Mouse (Mus musculus) ovary, postnatal 14 days (tissue): ENCODE measurements around the gene Smtn.
A peak's percentile ranks its signal among the peaks of the same experiment; 100 is the strongest.

Experiments
- DNase-seq: peaks from one replicate; pipeline ENCODE4 v3.0.0; 2022; ENCODE audit warnings: low spot score

Smtn gene

DNA sequence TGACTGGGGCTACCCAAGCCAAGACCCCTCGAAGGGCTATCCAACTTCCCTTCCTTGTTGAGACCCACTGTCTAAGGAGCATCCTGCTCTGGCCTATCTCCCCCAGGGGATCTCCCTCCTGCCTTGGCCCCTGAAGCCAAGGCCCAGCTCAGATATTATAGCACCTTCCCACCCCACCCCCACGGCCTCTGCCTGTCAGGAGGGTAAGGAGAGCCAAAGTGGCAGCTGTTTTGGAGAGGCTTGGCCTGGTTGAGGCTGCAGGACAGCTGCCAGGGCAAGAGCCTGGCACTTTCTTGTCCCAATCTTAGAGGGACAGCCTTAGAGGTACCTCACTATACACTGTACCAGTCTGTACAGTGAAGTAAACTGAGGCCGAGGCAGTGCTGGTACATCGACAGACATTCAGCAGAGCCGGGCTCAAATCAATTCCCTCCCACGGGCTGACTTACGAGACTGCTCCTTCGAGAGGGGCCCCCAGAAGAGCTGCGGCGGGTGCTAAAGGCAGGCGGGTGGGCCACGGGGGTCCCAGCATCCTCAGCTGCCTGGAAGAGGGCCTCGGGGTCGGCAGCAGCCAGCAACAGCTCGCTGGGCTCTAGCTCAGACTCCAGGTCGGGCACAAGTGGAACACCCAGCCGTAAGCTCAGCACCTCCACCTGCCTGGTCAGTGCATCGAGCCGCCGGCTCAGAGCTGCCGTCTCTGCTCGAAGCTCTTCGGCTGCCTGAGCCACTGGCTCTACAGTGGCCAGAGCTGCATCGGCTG lies 13.3 kb downstream of the Smtn start:
- DNase-seq = no peak

DNA sequence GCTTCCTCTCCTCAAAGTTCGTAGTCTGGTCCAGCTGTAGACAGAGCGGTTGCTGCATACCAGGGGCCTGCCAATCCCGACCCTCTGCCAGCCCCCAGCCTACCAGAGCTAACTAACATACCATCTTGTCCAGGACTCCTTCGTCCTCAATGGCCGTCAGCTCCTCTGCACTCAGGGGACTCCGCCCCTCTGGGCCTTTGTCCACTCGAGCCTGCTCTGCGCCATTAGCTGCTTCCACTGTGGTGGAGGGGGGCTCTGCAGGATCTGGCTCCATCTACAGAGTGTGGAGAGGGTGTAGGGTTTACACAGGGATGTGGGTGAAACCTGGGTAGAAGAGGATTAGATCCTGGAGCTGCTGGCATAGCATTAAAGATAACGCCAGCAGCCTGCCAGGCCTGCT lies 14.2 kb downstream of the Smtn start:
- no peak for DNase-seq

DNA sequence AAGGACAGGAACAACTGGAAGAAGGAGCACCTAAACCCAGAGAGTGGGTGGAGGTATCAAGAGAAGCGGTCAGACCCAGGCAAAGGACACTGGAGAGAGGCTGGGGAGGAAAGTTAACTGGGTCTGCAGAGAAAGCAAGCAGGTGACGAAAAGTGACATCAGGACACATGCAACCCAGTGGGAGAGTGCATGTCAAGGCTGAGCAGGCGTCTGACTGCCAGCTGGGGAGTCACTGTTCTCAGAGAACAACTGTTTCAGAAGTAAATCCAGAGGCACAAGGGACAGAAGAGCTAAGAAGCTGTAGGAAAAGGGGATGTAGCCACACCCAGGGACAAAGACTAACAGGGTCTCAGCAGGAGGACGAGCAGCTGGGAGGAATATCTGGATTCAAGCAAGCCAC lies 14.9 kb downstream of the Smtn start:
- DNase-seq = no peak

DNA sequence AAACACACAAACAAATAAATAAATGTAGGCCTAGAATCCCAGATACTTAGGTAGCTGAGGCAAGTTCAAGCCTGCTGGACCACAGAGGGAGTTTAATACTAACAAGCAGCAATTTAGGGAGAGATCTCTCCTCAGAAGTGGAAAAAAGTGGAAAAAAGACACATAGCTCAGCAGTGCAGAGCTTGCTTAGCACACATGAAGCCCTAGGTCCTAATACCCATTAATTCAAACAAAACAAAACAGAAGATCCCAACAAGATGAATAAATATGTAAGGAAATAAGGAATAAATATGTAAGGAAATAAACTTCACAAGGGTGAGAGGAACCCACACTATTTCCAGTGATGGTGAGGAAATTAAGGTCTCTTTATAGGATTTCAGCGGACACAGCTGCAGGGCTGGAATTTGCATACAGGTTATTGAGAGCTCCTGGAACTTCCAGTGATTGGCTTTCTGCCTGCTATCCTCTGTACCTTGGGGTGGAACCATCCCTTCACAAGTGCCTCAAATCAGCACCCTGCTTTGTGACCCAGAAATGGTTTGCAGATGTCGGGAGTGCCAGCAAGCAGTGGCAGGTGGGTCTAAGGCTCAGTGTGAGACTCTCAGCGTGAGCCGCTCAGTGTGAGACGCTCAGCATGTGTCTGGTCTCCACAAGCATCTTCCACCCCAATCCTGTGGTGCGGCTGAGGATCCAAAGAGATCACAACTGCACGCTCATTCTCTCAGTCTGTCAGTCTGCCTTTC lies 16.4 kb downstream of the Smtn start:
- DNase-seq = no peak

DNA sequence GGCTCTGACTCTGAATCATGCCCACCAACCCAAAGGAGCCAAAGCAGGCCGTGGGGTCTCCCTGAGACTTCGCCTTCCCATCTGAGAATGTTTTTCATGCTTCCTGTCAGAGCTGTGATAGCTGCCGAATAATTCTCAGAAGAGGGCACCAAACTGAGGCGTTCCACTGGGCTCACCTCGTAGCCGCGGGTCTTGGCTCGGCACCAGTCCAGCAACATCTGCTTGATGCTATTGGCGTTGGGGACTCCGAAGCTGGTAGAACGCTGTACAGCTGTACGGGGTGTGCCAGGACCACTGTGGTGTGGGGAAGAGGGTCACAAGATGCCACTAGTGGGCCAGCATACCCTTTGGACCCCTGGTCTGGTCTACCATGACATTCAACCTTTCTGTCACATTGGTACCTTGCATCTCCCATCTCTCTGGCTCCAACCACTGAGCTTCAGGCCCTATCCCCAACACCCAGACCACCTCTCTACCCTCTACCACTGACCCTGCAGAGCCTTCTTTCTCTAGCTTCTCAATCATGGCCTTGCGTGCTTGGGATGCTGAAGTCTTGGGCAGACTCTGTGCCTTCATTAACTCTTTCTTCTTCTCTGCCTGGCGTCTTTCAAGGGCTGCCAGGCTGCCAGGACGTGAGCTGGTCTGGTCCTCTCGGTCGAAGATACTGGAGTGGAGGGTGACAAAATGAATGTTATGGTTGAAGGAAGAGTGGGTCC lies 18.0 kb downstream of the Smtn start:
- no peak for DNase-seq

DNA sequence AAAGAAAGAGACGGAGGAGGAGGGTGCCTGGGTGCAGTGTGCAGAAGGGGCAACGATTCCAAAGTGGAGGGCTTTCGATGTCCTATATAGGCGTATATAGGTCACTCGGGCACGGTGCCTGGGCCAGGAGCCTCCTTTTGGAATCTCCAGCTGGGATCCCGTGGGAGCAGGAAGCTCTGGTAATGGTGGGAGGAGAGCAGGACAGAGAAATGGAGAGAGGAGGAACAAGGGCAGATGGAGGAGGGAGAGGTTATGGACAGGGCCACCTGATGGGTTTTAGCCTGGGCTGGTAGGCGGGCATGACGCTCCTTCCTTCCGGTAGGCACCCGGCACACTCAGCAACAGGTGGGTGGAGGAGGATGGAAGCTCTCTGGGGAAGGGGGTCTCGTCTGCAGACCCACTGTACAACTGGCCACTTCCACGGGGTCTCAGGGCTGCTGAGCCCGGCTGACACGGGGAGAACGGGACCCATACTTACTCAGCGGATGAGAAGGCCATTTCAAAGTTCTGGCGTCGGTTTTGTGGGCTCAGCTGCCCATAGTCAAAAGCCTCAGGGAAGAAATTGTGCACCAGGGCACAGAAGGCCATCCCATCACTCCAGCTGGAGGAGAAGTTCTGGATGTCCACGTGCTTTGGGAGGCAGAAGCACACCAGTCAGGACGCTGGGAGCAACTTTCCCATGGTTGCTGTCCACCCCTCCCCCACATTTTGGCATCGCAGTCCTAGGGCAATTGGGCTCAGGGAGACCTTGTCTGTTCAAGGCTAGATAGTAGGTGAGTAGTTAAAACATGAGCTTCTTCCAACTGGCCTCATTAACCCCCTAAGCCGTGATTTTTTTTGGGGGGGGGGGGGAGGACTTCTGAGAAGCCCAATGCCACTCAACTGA lies 18.8 kb downstream of the Smtn start:
- no peak for DNase-seq

DNA sequence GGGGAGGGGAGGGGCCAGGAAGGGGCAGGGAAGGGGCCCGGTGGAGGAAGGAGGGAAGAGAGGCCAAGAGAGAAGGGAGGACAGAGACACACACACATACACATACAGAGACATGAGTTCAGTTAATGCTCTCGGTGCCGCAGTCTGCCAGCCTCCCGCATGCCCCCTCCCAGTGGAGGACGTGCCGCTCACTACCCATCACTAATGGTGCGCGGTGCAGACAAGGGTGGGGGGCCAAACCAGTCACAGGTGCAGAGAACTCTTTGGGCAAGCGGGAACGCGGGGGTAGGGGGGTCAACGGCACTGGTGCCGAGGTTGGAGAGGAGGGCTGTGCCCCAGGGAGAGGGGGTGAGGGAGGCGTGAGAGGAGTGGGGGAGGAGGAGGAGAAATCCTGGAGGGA lies 19.5 kb downstream of the Smtn start:
- no peak for DNase-seq

DNA sequence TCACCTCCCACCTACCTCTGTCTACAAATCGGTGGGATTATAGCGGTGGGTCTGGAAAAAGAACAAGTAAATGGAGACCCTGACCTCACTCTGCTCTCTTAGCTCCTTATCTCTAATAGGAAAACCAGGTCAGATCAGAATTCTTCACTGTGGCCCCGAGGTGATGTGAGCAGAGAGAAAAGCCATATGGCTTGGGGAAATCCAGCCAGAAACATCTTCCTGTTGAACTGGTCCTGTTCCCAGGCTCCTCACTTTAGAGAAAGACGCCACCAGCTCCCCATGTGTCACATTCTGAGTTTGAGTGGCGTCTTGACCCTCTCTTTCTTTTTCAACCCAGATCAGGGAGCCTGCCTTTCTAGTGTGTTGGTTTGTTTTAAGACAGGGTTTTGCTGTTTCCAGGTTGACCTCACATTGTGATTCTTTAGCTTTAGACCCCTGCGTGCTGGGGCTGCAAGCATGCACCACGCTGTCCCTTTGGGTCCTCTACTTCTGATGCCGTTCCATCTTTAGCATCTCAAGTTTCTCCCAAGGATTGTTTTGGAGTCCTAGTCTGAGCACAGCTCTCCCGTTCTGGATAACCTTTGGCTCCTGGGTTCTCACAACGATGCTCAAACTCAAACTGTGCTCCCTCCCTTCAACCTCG lies 20.5 kb downstream of the Smtn start:
- no peak for DNase-seq

DNA sequence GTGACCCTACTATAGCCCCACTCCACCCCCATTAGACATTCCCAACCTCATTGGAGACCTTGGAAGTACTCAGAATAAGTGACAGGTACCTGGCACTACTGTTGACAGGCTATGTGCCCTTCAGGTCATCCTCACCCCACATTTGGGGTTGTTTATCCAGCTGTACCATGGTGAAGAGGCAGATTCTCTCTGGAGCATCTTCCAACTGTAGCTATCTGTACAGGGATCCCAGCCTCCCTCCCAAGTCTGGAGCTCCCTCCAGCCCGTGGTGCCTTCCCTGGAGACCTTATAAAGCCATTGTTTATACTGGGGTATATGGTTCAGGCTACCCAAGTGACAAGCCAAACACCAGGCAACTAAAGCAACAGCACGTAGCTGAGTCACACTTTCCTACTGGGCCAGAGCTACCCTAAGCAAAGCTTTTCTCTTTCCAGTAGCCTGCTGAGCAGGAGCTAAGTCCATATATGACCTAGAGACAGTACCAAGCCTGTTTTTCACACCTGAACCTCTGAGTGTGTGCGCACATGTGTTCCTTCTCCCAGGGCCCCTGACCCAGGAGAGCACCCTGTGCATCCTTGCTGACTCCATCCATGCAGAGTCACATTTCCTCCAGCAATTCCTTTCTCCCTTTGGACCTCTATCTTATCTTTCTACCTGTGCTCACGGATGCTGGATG lies 21.2 kb downstream of the Smtn start:
- DNase-seq = no peak

DNA sequence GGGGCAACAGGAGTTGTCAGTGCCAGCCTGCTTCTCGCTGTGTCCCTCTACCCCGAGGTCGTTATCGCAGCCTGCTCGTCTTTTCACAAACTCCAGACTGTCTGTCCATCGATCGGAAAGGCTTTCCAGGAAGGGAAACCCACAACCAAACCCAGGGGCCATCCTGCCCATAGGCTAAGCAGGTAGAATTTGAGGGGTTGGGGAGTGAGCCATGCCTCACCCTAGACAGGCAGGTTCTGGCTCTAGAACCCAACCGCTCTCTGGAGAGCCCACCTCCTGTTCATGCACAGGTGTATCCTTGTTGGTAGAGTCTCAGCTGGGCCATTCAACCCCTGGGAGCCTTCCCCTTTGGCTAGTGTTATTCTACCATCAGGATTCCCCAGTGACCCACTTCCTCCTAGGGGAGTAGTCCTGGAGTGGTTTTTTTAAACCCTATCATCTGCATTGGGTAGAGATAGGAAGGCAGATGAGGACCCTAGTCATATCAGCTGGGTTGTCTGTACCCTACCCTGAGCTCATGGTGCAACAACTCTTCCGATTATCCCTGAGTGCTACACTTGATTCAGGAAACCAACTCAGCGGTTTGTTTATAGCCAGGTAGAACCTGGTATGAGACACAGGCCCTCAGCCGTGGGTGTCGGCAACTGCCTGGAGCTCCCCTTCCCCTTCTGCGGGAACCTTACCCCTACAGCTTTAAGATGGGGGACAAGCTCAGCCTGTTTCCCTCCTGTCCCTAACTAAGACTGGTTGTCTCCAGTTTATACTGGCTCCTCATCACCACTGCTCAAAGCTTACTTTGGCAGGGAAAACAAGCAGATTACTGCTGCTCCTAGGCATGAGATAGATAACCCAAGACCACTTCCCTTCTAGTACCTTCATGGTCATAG lies 22.3 kb downstream of the Smtn start:
- no peak for DNase-seq

DNA sequence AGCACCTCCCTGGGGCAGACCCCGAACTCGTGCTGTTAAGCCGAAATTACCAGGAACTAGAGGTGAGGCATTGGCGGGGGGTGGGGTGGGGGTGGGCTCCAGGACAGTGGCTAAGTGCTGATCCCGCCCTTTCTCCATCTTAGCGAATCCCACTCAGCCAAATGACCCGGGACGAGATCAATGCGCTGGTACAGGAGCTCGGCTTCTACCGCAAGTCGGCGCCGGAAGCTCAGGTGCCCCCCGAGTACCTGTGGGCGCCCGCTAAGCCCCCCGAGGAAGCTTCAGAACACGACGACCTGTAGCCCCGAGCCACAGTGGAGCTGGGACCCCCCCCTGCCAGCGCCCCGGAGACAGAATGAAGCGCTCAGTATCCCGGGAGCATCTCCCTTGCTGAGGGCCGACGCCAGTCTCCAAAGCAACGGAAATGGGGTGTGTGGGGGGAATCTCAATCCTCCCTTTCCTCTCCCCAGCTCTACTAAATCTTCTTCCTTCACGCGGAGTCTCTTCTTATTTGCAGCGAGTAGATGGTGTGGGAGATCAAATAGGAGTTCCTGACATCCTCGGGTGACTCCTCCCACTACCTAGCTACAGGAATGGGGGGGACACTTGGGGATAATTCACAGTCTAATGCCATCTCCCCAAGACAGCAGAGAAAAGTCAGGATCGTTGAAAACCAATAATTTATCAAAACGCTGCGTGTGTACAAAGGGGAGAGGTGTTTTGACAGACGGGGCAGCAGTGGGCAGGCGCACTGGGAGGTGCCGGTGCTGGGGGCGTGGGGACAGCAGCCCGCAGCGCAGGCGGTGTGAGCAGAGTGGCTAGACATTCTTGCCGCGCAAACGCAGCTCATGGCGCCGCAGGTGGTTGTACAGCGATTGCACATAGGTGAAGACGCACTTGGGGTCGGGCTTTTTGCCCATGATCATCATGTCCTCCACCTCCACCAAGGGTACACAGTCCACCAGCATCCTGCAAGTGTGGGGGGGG lies 23.3 kb downstream of the Smtn start:
- DNase-seq = no peak

DNA sequence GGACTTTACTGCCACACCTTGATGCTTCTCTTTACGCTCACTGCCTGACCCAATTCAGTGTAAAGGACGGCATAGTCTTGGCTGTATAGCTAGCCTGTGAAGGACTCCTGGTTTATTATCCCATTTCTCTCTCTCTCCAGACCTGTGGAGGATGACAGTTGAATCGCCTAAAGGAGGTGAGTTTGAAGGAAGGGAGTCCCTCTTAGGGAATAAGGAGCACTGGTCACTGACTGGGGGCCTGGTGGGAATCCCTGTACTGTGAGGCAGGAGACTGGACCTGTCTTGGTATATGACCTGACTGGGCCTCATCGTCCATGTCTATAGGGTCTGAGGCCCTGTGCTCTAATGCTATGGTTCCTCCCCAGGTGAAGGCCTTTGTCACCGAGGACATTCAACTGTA lies 24.3 kb downstream of the Smtn start:
- no peak for DNase-seq

DNA sequence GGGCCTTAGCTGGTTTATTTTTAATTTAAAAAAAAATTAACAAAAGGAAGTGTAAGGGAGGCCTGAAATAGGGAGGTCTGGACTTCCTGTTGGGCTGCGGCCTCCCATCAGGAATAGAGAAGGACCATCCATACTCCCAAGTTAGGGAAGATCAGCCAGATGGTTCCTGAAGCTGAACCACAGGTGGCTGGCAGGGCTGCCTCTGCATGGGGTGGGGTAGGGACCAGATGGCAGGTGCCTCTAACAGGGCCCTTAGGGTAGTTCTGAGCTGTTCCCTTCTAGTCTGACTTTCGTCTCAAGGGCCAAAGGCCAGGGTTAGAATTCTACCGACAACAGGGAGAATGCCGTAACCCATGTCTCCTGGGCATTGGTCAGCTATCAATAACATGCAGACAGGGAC lies 24.8 kb downstream of the Smtn start:
- no peak for DNase-seq

DNA sequence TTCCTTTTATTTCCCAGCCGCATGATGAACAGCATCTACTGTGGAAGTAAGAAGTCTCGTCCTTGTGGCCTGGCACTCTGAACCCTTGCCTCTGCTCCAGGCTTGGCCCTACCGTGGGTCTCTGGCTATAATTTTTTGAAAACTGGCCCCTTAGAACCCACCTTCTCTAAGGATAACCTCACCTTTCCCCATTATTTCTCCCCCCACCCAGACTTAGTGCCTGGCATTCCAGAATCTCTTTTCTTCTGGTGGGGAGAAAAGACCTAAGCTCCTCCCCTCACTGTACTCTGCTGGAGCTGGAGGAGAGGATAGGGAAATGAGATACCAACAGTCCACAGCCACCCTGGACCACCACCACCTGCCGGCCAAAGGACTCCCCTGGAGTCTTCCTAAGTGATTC lies 25.2 kb downstream of the Smtn start:
- no peak for DNase-seq

DNA sequence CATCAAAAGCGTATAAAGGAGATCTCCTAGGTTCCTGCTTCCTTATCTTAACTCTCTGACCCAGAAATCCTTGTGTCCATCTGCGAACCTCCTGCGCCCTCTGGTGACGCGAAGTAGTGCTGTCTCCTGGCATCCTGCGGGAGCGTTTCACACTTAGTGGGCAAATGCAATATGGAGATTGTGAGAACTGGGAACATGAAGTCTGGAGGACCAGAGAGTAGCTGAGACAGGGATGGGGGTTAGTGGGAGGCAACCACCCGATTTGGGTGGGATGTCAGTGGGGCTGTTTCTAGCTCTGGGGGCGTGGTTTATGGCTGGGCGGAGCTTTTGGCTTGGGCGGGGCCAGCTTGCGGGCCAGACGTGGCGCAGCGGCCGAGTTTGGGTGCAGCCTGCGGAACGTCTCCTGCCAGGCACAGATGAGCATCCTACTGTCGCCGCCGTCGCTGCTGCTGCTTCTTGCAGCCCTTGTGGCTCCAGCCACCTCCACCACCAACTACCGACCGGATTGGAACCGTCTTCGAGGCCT lies 25.8 kb downstream of the Smtn start, which contains the start of gene Selenom:
TSS of gene Selenom (plus strand) at position 156 of the 526 bp plus-strand sequence.
- peak; percentile 90 for DNase-seq

DNA sequence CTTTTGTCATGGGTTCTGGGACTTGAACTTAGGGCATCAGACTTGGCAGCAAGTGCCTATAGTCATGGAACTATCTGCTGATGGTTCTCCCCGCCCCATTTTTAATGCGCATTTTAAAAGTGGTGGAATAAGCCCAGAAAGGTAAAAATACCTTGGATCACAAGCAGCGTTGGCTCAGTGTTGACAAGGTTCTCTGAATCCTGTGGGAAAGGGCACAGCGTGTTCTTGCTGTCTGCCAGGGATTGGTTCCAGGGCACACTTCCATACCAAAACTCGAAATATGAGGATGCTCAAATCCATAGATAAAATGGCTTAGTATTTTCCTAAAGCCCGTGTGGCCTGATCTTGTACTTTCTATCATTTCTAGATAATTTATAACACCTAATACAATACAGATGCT lies 27.1 kb downstream of the Smtn start:
- no peak for DNase-seq

DNA sequence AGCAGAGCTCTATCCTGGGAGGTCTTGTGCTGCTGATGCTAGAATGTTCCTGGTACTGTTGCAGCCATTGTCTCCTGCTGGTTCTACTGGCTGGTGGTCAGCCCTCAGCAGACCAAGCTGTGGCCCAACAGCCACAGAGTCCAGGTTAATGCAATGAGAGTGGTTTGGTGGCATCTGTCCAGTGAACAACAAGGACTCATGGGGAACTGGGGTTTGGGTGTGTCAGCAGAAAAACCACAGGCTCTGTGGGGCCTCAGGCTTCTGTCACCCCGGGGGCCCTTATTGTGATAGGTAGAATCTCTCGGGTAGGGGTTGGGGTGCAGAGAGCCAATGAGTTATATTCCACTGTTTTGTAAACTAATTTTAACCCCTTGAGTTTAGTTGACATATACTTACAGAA lies 30.1 kb downstream of the Smtn start:
- DNase-seq = no peak
